Mouse (Mus musculus) spleen, postnatal 4 days (tissue): ENCODE data around the gene Ang6.
A peak's percentile ranks its signal among the peaks of the same experiment; 100 is the strongest.
"Not testable (repeated sequence)": the region's sequence is repeated elsewhere in the genome, so short reads cannot be mapped to it uniquely, and the experiment has no call there.

ENCODE experiments used
- DNase-seq, 2 experiments: peaks; one replicate each; pipeline ENCODE4 v3.0.0; 2022; ENCODE audit warnings: low spot score in 2 of 2

Gene Ang6

DNA sequence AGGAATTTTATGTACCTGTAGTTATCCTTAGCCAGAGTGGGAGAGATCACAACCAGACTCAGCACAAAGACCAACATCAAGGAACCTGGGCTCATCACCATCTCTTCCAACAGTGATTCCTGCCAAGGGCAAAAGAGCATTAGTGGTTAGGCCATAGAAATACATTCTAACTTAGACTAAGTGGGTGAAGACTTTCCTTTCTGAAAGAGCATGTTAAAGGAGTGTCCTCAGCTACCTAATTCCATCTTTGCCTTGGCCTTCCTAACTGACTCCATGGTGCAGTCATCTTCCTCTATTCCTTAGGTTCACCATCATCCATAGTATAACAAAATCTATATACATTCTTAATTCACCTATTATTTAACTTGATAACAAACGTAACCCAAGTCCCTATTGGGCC, at the start of gene Ang6:
Gene Ang6, minus strand, starts transcription at position 101 of the 400 bp plus-strand sequence.
- DNase-seq: no peak

DNA sequence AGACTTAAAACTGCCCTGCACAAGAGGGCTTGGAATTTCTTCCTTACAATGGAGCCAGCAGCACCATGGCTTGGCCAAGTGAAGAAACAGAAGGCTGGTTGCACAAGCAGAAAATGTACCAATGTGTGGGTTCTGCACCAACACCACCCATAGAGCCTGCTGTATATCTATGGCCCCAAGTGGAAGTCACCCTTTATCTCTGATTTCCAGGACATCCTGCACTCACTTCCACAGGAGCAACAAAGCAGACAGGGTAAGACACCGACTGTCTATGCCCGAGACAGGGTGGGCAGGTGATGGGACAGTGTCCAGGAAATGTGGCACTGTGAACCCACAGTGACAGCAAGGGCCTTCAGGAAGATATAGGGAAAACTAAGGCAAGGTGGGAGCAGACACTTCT, 44.5 kb upstream of the Ang6 start:
- not testable (repeated sequence) for DNase-seq

- DNase-seq: not testable (repeated sequence)
These were observed 29.8 kb upstream of the Ang6 start for GRCm38 (mm10) chr14:44031828-44032227.

DNA sequence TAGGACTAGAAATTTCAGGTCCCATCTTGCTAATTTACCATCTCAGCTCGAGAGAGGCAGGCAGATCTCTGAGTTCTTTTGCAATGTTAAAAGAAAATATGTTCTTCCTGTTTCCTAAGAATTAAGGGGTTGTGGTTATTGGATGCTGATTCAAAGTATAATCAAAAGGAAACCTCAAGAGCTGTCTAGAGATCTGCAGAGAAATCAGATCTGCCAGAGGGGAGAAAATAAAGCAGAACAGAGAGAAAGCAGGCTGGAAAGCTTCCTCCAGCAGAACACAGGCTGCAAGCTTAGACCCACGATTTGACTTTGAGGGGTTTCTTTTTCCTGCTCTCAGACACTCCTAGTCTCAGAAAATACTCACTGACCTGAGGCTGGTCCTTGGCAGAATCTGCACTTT, 7.6 kb upstream of the Ang6 start:
- not testable (repeated sequence) for DNase-seq

GRCm38 (mm10) chr14:44008021-44008420, 6.0 kb upstream of the Ang6 start:
- DNase-seq: not testable (repeated sequence)

- DNase-seq: no peak
These were observed 469 bp downstream of the Ang6 start for GRCm38 (mm10) chr14:44001600-44001999.

GRCm38 (mm10) chr14:43998455-43999000, 3.5 kb downstream of the Ang6 start:
- DNase-seq: not testable (repeated sequence)

GRCm38 (mm10) chr14:43987404-43987803, 14.7 kb downstream of the Ang6 start:
- peak; percentile 71 to 87 for DNase-seq

DNA sequence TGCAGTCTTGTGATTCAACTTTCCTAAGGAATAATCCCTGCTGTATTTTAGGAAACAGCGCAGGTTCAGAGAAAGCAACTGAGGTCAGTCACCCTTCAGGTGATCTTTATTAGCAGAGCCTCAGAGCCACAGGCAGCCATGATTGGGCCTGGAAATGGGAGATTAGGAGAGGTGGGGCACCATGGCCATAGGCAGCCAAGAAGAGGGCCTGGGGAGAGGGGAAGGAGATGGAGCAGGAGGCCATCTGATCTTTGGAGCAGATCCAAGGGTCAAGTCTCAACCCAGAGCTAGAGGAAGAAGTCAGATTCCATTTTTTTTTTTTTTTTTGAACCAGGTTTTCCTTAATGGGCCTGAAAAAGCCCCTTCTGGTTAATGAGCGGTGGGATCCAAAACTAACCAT, 15.9 kb downstream of the Ang6 start:
- DNase-seq: no peak

DNA sequence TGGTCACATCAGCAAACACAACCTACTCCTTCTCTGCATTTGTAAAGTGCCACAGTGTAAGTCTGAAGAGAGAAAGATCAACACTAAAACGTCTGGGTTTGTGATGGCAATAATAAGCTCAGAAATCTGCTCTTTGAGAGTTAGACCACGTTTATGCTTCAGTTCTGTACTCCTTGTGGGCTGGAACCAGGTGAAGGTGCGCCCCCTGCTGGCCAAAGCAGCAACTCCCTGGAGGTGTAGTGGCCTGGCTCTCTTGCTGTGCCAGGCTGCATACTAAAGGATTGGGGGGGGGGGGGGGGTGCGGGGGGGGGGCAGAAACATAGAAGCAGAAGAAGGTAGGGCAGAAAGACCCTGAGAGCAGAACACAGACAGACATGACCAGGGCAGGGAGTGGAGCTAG, 18.2 kb downstream of the Ang6 start:
- peak; percentile 12 to 65 for DNase-seq

DNA sequence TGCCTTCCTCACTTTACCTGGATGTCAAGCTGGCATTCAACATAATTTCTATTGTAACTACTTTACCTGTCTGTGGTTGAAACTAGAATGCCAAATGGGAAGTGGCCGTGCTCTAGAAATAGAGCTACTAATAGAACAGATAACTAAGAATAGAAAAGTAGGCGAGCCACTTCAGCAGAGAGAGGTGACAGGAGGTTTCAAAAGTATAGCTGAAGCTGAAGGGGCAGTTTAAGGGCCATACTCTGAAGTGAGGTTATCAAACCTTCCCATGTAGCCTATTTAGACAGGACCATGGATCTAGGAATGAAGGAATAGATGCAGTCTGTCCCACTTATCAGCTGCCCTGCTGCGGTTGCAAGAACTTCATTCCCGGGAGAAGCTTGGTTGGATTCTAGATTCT, 18.6 kb downstream of the Ang6 start:
- no peak for DNase-seq

GRCm38 (mm10) chr14:43956769-43957168, 45.3 kb downstream of the Ang6 start, which contains the start of gene Ang5:
Gene Ang5 (plus strand): TSS chr14:43957069.
- not testable (repeated sequence) for DNase-seq

DNA sequence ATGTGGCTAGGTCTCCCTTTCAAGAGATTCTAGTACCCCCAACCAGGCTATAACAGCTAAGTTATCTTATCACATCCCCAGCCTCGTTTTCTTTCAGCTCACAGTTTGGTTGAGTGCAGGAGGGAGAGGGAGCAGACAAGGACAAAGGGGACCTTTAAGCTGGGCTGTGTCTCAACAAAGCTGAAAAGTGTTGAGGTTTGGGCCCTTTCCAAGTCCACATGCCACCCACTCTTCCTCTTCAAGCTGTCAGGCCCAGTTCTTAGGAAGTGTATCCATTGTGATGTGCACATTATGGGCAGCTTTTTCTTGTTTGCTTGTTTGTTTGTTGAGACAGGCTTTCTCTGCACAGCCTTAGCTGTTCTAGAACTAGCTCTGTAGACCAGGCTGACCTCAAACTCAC, 47.0 kb downstream of the Ang6 start:
- not testable (repeated sequence) for DNase-seq

GRCm38 (mm10) chr14:43953382-43953781, 48.7 kb downstream of the Ang6 start:
- not testable (repeated sequence) for DNase-seq
